Mouse (Mus musculus) hindlimb bud, embryonic 11.5 days (tissue): Measurements from ENCODE around the gene Ehbp1l1.

Experiments used
- DNase-seq: peaks from one replicate; pipeline ENCODE4 v3.0.0-alpha.2; 2012; ENCODE audit warnings: low read depth, low spot score; ENCODE audit errors: extremely low spot score

Gene Ehbp1l1

DNA sequence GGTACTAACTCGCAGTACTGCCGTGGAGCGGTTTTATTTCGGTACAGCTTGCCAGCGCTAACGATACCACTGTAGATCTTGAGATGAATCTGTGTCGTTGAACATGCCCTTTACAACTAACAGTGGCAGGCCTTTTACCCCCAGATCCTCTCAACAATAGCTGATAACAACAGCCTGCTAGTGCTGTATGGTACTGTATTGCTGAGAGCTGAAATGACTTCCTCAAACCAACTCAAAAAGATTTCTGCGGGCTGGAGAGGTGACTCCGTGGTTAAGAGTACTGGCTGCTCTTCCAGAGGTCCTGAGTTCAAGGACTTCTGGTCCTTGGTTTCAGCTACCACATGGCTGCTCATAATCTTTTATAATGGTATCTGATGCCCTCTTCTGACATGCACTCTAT is 8.2 kb upstream of the Ehbp1l1 start:
- DNase-seq = no peak

DNA sequence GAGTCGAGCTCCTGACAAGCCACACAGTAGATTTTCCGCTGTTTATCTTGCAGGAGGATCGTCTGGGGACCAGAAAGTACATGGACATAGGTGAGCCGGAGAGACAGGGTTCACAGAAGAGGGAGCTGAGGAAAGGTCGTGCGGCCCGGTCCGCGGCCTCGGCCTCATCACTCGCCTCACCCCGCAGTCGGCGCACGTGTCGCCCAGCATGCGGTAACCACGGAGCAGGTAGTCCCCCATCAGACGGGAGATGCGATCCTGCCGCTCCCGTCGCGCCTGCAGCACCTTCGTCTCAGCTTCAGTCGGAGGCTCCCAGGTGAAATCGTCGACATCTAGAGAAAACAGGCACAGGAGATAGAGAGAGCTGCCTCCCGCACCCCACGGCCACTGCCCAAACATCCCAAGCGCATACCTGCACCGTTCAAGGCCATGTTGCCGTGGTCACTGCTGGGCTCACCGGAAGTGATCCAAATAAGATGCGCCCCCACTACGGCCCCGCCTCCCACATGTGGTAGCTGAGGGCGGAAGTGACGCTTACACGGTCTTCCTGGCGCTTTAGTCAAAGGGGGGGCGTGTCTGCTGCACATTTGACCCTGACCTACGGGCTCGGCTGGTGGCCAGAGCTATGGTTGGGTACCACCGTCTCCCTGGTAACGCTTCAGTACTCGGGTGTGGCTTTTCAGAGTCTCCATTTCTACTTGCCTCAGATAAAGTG is 5.3 kb upstream of the Ehbp1l1 start:
- peak; percentile 79 for DNase-seq

DNA sequence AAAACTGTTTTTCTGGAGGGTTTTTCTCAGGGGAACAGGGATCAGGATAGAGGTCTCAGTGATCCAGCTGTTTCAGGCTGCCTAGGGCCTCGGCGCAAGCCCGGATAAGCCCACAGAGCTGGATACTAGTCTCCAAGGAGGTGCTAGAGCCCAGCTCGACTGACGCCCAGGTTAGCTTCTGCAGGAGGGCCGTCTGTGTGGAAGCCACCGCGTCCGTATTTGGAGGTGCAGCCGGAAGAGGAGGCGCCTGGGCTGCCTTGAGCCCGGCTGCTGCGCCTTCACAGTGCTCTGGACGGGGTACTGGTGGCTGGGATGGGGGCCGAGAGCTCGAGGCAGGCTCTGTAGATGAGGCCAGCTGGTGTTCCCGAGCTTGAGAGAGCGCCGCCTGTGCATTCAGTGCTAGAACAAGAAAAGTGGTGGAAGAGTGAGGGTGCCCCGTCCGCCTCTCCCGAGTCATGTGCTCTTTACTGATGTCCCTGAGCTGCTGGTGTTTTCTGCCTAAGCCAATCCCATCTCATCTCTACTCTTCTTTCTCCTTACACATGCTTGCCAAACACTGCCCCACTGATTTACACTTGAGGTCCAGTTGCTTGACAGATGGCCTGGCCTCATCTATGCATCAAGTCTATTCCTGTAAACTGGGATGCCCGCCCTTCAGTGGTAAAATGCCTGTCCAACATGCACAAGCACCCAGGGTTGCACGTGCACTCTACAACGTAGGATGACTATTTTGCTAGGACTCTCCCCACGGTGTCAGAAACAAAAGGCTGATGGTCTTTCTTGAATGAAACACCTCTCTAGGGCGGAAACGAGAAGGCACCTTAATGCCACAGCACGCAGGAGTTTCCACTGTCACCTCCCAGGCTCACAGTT is 4.4 kb upstream of the Ehbp1l1 start:
- no peak for DNase-seq

DNA sequence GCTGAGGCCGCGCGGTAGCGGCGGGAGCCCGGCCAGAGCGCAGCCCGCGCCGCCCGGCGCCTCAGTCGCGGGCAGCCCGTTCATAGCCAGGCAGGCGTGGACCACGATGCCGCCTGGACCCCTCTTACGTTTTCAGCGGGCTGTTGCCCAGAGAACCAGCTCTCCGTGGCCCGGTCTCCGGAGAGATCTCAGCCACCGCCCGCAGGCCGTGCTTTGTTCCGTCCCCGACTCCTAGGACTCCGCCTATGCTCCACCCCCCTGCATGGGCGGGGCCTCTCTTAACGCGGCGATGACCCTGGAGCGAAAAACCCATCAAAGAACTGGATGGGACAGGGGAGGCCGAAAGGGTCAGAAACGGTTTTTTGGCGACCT is 3.3 kb upstream of the Ehbp1l1 start, which contains the start of gene Fam89b:
TSS of gene Fam89b (minus strand) at position 210 of the 372 bp plus-strand sequence.
- DNase-seq = no peak

DNA sequence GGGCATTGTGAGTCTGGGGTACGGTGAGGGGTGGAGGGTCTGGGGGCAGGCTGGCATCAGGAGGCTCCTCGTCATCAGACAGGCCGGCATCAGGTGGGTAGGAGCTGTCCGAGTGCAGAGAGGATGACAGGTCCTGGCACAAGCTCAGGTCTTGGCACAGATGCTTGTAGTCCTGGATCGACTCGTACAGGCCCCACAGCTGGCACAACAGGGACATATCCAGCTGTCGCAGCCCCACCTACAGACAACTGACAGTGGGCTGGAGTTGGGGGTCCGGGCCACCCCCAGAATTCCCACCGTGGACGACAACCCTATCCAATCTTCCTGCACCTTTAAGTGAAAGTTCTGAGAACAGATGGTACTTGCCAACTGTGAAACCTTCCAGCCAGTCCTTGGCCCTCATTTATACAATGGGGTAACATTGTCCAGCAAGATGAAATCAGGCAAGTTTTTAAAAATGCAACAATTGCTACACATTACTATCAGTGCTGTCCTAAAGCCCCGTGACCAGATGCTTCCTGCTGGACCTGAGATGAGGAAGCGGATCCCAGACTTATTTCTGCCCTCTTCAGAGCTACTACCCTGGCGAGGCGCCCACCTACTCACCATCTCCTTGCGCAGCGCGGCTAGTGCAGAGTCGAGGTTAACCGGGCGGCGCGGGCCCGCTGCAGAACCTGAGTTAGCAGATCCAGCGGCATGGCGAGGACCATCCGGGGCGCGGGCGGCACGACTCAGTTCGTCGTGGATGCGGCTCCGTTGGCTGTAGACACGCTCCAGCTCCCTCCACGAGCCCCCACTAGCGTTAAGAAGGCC is 2.7 kb upstream of the Ehbp1l1 start:
- no peak for DNase-seq

DNA sequence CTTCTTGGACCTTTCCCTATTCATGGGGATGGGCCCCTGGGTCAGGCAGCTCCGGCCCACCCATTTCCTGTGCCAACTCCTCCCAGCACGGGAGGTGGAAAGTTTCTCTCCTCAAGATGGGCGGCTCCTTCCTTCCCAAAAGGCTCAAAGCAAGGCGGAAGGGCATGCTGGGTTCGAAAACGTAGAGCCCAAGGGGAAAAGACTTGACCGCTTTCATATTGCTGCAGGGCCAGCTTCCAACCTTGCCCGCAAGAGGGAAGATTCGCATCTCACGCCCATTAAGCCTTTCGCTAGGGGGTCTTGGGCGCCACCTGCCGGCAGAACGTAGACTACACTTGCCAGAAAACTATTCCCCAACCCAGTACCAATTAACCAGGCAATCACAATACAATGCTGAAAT is 1.6 kb upstream of the Ehbp1l1 start:
- DNase-seq = peak; percentile 64

DNA sequence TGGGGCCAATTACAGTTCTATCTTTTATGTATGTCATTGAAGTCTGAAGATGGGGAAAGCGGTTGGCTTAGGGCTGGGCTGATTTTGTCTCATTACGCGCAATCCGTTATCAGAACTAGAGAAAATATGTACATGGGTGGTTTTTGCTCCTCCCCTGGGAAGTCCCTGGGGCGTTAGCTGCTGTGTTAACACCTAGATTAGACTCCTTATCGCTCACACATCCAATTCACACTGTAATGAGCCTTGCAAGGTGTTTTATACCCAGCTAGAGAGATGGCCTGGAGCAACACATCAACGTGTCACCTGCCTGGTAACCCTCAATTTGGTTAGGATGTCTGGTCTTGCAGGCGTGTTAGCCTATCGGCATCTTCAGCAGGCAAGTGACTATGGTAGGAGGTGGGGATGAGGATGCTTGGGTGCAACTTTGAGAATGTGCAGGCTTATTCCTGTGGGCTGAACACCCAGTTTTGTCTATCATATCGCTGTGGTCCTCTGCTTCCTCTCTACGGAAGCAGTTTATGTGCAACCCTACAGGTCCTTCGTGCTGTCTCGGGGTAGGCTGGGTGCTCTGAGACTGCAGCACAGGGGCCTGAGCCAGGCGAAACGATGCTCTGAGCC is 953 bp upstream of the Ehbp1l1 start:
- no peak for DNase-seq

DNA sequence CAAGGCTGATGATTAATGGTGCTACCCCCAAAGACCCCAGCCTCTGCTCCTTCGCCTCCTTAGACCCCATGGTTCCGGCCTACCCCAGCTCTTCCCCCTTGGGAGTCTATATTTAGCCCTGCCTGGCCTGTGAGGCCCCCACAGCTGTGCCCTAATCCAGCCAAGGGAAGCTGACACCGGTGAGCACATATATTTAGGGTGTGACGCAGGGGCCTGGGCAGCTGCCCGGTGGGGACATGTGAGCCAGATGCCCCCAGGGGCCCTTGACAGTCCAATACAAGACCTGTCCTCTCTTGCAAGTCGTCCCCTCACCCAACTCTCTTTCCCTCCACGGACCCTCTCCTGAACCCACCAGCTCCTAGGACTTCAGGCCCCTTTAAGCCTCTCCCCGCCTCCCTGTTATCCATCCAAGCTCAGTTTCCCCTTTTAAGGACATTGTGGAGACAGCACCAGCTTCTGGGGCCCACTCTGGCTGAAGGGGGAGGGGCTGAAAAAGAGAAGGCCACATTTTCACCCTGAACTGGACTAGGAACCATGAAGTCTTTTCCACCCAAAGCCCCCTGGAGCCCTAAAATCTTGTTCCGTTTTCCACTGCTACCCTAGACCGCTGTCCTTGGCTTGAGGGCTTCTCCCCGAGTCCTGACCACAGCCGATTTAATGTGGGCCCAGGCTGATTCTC is 949 bp downstream of the Ehbp1l1 start:
- no peak for DNase-seq

DNA sequence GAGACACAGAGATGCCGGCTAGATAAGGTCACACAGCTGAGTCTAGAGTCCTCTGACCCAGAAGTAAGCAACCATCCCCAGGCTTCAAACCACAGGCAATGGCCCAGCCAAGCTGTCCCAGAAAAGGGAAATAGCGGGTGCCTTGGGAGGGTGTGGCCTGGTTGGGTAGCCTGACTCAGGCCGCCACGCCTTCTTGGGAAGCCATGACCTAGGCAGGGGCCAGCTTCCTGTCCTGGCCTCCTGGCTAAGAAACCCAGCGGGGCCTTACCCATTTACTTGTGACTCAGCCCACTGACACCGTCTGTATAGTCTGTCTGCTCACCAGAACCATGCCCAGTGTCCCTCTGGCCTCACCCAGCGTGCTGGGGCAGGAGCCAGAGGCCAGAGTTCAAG is 1.6 kb downstream of the Ehbp1l1 start:
- no peak for DNase-seq

DNA sequence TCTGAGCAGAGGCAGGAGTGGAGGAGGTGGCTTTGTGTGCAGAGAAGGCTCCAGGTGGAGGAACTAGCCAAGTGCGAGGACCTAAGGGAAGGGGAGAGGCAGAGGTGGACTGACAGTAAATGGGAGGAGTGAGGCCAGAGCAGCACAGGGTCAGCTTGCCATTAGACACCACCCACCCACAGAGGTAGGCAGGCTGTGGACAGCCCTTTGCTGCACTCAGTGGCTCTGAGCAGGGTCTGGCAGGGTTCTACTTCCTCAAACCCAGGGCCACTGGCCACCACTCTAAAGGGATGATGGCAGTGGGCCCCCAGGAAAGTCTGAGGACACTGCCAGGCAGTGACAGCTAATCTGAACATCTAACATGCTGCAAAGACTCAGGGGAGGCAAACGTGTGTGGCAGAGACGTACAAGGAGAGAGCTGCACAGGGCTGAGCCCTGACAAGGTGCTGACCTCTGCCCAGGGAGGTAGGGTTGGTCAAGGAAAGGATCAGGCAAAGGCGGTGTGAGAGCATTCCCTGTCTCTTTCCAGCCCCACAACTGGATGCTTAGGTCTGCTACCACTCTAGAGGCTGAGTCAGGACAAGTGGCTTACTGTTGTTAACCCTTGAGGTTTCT is 2.1 kb downstream of the Ehbp1l1 start:
- no peak for DNase-seq

DNA sequence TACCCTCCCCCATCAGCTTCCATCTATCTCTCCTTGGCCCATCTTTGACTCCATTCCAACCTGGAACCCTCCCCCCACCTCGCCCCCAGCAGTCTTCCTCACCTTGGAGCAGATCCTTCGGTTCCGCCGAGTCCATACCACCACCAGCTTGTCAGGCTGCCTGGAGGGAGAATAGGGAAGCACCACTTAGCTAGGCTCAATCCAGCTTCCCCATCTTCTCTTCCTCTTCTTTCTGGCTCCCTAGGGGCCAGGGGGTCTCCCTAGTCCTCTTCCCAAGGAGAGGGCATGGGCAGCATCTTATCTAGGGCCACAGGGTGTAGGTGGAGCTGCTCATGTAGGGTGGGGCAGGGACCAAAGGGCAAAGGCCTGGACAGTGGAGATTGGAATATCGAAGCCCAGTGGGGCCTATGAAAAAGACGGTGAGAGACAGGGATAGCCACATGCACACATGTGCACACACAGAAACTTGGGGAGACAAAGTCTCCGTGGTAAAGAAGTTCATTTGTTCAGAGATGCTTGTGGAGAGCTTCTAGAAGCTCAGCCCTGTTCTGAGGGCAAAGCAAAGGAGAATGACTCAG is 3.2 kb downstream of the Ehbp1l1 start:
- DNase-seq = no peak

DNA sequence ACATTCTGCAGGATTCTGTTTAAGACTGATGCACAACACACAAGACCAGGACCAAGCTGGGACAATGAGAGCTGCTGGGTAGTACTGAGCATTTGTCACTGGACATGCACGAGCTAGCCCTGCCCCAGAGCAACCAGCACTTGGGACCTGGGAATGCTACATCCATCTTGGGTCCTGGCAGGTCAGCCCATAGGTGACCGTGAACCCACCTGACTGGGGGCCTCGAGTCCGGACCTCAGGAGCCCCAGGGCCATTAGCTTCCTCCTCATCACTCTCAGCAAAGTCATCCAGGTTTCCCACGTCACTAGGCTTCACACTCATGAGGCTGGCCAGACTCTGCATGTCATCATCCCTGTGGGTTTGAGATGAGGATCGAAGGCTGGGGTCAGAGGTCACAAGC is 4.9 kb downstream of the Ehbp1l1 start:
- no peak for DNase-seq

DNA sequence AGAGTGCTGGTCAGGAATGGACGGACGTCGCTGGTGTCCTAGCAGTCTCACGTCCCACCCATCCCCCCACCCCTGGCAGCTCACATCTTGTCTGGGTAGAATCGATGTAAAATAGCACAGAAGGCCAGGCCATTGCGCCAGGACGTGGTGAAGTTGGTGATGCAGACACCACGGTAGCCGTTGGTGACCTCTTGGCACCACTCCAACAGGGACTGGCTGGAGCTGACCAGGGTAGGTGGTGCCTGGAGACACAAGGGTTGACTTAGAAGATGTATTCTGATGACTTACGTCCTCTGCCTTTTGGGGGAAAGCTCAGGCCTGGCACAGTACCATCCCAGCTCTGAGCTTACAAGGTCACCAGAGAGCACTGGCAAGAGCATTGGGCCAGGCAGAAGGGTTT is 9.2 kb downstream of the Ehbp1l1 start:
- no peak for DNase-seq

DNA sequence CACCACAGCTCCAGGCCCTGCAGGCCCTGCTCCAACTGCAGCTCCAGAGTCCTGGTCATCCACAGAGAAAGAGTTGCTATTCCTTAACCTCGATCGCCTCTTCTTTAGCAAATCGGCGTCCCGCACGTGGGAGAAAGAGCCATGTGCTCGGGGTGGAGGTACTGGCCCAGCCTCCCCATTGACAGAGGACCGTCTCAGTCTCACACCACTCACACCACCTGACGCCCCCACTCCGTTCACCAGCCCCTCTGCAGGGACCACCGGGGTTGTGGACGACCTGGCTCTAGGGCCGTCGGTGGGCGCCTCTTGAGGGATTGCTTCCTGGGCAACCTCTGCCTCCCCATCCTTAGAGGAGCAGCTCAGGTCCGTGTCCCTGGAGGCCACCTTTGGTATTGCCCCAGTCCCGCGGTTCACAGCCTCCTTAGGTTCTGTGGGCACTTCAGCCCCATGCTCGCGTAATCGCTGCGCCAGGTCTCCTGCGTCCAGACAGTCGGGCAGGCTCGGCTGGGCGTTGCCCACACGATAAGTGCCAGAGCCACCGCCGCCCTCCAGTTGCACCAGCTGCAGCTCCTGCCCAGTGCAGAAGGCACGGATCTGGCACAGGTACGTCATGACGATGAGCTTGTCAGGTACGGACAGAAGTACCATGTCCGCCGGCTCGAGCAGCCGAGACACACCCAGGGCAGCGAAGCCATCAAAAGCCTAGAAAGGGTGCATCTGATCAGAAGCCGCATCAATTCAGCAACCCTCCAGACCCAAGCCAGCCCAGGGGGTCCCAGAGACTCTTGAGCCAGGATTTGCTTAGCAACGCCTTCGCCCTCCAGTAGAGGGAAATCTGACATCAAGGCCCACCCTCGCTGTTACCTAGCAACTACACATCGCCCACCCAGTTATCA is 10.1 kb downstream of the Ehbp1l1 start:
- DNase-seq = no peak

DNA sequence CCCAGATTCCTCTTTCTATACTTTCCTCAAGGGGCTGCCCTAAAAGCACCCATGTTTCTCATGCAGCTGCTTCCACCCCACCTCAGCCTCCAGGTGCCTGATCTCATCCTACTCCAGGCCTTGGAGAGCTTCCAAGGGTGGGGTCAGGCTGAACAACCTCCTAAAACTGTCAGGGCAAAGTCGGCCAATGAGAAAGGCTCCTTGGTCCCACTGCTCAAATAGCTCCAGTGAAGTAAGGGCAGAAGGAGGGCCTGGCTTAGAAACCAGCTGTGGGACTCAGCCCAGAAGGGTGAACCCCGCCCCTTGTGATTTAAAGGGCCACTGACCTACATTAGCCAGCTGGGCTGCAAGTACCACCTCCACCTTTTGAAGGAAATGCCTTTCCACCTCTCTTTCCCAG is 12.4 kb downstream of the Ehbp1l1 start:
- DNase-seq = no peak

DNA sequence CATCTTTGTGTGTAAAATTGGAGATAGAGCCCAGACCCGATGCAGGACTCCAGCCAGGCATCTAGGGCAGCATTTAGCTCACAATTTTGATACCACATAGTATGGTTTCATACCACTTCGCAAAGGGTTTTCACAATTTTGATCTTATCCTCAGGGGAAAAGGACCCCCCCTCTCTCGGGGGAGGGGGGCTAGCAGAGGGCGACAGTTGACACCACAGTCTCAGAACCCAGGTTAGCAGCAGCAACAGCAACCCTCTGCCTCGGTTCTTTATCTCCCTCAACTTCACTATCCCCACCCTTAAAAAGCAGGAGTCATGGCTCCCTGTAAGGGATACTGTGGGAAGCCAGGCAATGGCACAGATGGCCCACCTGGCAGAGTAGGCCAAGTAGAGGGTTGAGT is 12.9 kb downstream of the Ehbp1l1 start:
- DNase-seq = no peak

DNA sequence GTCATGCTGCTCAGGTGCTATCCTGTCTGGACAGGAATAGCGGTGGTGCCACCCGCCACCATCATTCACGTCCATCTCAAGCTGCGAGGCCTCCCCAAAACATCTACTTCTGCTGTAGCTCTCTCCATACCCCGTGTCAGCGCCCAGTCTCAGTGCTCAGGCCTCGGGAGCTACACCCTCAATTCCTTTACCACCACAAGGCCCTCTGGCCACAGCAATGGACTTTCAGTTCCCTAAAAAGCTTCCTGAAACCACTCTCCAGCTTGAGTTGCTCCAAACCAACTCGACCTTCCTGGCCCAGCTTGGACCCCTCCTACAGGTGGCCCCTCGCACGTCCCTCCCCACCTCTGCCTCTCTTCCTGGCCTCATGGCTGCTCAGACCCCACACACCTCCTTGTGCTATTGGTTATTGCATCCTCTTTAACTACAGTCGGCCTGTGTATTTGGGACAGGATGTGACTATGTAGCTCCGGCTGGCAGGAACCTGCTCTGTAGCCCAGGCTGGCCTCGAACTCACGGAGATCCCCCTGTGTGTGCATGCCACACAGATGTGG is 14.1 kb downstream of the Ehbp1l1 start:
- no peak for DNase-seq

DNA sequence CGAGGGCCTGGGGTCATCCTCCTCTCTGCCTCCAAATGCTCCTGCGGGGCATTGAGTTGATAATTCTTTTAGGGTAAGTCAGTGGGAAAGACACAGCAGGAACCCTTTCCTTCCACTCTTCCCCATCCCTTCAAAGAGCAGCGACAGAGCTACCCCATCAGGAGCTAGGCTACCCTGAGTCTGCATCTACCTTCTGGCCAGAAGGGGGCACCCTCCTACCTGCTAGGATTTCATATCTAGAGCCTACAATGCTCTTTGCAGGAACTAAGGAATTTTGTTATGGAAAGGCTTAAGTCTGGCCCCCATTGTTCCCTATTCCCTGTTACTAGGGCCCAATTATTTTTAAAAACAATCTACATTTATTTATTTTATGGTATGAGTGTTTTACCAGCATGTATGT is 14.9 kb downstream of the Ehbp1l1 start:
- DNase-seq = no peak

DNA sequence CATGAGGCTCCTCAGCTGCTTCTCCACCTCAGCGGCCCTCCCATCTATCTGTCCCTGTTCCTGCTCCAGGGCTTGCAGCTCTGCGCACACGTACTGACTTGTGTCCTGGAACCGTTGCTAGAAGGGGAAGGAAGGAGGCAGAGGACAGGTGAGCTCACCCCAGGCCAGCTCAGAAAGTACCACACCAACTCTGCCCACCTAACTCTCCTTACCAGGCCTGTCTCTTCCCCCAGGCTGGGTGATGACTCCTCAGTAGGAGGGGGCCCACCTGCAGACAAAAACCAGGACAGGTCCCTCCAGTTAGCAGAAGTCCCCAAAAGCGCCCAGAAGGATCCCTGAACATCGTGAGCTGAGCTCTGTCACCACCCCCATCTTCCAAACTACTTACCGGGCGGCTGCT is 15.5 kb downstream of the Ehbp1l1 start:
- DNase-seq = no peak
